Mouse (Mus musculus) urinary bladder, postnatal 14 days (tissue): ENCODE results near the gene Klhl31.

ENCODE experiments used
- DNase-seq: peaks from one replicate; pipeline ENCODE4 v3.0.0; 2021; ENCODE audit warnings: low spot score

Gene Klhl31

GRCm38 (mm10) chr9:77624171-77624570 lies 12.1 kb upstream of the Klhl31 start:
- no peak for DNase-seq

GRCm38 (mm10) chr9:77628676-77629075 lies 7.6 kb upstream of the Klhl31 start:
- no peak for DNase-seq

DNA sequence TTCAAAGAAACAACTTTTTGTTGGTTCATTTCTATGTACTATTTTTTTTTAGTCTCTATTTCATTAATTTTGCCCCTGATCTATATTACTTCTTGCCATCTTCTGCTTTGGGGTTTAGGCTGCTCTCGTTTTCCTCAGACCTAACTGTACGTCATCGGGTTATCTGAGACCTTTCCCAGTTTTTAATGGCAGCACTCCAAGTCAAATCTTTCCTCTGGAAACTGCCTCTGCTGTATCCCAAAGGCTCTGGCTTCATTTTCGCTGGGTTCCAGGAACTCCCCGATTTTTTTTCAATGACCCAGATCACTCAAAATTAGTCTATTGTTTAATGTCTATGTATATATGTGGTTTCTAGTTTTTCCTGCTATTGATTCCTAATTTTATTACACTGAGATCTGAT lies 6.6 kb upstream of the Klhl31 start:
- no peak for DNase-seq

- no peak for DNase-seq
Measured at GRCm38 (mm10) chr9:77630764-77631163, 5.5 kb upstream of the Klhl31 start.

DNA sequence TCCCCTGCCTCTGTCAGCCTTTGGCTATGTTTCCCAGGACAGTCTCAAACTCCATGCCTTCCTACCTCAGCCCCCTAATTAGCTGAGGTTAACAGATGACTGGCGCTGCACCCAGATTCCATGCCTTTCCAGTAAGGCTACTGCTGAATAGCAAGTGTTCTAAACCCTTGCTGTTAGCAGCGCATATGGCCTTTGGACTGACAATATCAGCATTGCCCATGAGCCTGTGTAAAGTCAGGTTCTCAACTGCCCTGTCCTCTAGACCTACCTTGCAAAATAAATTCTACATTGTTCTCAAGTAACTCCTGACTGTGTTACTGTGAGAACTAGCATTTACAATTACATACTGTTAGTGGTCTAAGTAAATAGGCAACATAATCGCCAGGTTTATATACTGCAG lies 3.9 kb upstream of the Klhl31 start:
- DNase-seq, result no peak

- no peak for DNase-seq
Measured at GRCm38 (mm10) chr9:77636003-77636402, 297 bp upstream of the Klhl31 start.

GRCm38 (mm10) chr9:77637357-77637756 lies 1.1 kb downstream of the Klhl31 start:
- DNase-seq, result no peak

- DNase-seq, result no peak
Measured at GRCm38 (mm10) chr9:77645176-77645575, 8.9 kb downstream of the Klhl31 start.

DNA sequence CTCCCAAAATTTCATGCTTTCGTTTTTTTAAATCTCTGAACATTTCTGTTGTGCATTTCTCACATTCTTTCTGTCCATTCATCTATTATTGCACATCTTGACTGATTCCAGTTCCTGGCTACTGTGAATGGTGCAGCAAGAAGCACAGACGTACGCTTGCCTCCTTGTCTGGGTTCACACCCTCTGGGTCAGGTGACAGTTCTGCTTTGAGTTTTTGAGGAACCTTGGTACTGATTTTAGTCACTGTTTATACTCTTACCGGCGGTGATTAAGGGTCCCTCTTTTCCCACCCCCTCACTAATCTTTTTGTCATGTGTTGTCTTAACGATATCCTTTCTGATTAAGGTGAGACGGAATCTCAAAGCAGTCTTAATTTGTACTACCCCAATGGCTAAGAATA lies 15.5 kb downstream of the Klhl31 start:
- DNase-seq, result no peak

GRCm38 (mm10) chr9:77653907-77654306 lies 17.6 kb downstream of the Klhl31 start:
- no peak for DNase-seq

DNA sequence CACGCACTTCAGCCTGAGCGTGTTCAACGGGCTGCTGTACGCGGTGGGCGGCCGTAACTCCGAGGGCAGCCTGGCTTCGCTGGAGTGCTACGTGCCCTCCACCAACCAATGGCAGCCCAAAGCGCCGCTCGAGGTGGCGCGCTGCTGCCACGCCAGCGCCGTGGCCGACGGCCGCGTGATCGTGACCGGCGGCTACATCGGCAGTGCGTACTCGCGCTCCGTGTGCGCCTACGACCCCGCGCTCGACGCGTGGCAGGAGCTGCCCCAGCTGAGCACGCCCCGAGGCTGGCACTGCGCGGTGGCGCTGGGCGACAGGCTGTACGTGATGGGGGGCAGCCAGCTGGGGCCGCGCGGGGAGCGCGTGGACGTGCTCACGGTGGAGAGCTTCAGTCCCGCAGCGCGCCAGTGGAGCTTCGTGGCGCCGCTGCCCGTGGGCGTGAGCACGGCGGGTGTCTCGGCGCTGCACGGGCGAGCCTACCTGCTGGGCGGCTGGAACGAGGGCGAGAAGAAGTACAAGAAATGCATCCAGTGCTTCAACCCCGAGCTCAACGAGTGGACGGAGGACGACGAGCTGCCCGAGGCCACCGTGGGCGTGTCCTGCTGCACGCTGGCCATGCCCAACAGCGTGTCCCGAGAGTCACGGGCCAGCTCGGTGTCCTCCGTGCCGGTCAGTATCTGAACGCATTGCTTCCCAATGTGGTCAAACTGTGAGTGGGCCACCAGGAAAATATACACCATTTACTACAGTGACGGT lies 19.1 kb downstream of the Klhl31 start:
- peak; percentile 22 for DNase-seq

- peak; percentile 57 for DNase-seq
Measured at GRCm38 (mm10) chr9:77655935-77656288, 19.6 kb downstream of the Klhl31 start.

- no peak for DNase-seq
Measured at GRCm38 (mm10) chr9:77662917-77663316, 26.6 kb downstream of the Klhl31 start.

- no peak for DNase-seq
Measured at GRCm38 (mm10) chr9:77670095-77670494, 33.8 kb downstream of the Klhl31 start.

DNA sequence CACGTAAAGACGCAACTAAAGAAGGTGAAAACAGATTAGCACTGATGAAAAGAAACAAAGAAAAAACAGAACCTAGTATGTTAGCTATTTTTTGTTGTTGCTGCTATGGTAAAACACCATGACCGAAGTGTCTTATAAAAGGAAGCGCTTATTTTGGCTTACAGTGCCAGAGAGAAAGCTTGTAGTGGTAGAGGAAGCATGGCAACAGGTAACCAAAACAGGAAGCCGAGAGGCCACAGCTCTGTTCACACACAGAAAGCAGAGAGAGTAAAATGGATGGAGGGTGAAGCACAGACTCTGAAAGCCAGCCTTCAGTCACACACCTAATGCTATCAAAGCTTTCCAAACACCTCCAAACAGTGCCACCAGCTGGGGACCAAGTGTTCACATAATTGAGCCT lies 34.7 kb downstream of the Klhl31 start:
- no peak for DNase-seq

- DNase-seq, result no peak
Measured at GRCm38 (mm10) chr9:77673218-77673617, 36.9 kb downstream of the Klhl31 start.

- DNase-seq, result no peak
Measured at GRCm38 (mm10) chr9:77673986-77674385, 37.7 kb downstream of the Klhl31 start.

DNA sequence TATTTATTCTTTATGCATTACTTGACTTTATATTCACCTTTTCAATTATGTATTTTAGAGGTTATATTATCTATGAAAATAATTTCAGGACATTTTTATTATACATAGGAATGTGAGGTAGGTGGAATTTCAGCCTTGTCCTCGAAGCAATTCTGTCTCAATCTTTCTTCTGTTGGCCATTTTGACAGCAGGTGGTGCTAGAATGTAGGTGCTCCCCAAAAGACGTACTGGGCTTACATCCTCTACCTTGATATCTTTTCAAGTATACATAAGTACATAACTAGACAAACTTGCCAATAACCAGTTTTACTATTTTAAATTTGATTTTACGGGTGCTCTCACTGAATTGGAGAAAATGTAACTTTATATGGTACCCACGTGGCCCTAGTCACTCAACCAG lies 48.6 kb downstream of the Klhl31 start:
- DNase-seq, result no peak

DNA sequence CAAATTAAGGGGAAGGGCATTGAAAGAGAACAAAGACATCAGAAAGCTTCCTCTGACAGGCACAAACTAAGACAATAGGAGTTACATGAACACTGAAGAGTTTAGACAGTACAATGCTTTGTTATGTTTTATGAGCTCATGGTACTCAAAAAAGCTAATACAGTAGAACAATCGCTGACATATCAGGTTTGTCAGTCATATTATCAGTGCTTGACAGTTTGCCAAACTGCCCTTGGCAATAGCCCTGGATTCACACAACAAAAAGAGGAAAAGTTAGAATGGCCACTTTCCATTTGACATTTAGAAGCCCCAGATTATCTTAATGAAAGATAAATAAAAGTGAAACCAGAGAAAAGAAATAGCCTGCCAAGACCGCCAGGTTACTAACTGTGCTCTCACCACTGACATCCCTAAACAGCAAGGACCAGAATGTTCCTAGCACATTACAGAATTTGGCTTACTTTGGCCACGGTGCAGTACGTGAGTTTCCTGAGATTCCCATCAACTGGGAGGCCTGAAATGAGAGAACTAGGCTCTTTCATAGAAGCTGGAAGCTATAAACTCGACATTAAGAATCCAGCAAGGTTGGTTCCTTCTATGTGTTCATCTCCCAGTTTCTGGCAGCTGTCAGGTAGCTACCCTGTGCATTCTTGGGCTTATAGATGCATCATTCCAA lies 49.7 kb downstream of the Klhl31 start:
- no peak for DNase-seq

- no peak for DNase-seq
Measured at GRCm38 (mm10) chr9:77692707-77693106, 56.4 kb downstream of the Klhl31 start.

DNA sequence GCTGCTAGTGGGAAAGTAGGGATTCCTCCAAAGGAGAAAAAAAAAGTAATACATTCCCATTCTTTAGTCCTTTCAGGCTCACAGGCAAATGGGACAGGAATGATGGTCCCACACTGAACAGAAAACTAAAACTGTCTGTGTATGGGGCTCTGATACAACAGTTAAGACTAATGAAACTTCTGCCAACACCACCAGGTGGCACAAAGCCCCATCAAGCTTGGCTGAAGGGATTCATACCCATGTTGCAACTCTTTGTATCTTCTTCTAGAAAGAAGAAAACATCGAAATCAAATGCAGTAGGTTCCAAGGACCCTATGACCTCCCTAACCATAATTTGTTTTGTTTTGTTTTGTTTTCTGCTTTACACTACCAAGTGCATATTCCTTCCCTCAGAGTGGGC lies 57.1 kb downstream of the Klhl31 start:
- DNase-seq, result no peak

- no peak for DNase-seq
Measured at GRCm38 (mm10) chr9:77695586-77695985, 59.3 kb downstream of the Klhl31 start.

DNA sequence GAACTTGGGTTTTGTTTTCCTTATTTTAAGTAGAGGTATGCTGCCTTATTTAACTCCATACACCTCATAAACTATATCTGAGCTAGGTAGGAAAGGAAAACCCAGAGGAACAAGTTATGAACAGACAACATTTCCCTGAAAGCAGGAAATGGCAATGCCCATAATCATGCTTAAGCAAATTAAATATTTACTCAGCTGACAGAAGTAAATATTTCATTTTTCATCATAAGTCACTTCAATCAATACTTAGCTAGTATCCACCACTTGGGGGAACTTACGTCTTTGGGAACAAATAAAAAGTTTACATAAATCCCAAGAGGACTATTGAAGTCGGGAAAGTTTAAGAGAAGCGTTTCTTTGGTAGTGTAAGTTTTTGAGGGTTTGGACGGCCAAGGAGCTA lies 67.2 kb downstream of the Klhl31 start:
- DNase-seq, result no peak

DNA sequence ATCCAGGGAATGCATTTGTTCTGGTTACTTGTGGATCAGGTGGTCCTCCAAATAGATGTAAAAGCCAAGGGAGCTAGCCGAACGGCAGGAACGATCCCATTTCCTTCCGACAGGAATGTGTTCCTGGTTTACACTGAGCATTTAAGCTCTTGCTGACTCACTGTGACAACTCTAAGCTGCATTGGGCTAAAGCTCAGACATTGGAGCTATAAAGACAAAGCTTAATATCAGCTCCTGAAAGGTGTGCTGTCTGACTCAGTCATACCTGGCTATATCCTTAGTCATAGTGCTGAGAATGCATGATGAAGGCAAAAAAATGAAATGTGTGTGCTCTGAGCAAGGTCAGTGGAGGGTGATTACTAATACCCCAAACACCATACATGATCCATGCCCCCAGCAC lies 67.8 kb downstream of the Klhl31 start:
- no peak for DNase-seq
